Mouse (Mus musculus): ENCODE results near the gene Cstad. TPM values are rescaled to one million over a fixed set of nuclear protein-coding genes. Genes with fewer than 3 reads are reported as not detected.

Gene Cstad
- 0.85 TPM in 1 of 2 replicates, not detected in the other for polyA plus RNA-seq (2012; rRNA removed; ENCODE audit: low replicate concordance)

GRCm38 (mm10) chr2:30594641-30595379 is at the start of gene Cstad:
Cstad (plus strand) TSS chr2:30595040.

Other genes with a start within 250 kb of the Cstad start
- gene Sh3glb2, start 235.7 kb upstream of the Cstad start, polyA plus RNA-seq (2012; rRNA removed; ENCODE audit: low replicate concordance), result 149 and 156 TPM in 2 replicates
- 45.6 and 46.8 TPM in 2 replicates for gene Miga2, start 230.8 kb upstream of the Cstad start, polyA plus RNA-seq (2012; rRNA removed; ENCODE audit: low replicate concordance)
- 157 and 199 TPM in 2 replicates for gene Dolpp1, start 202.8 kb upstream of the Cstad start, polyA plus RNA-seq (2012; rRNA removed; ENCODE audit: low replicate concordance)
- gene Crat, start 179.2 kb upstream of the Cstad start, polyA plus RNA-seq (2012; rRNA removed; ENCODE audit: low replicate concordance), result 263 and 268 TPM in 2 replicates
- gene Ptpa, start 179.0 kb upstream of the Cstad start, polyA plus RNA-seq (2012; rRNA removed; ENCODE audit: low replicate concordance), result 138 and 167 TPM in 2 replicates
- gene Ier5l, start 120.8 kb upstream of the Cstad start, polyA plus RNA-seq (2012; rRNA removed; ENCODE audit: low replicate concordance), result 8.5 and 16.1 TPM in 2 replicates
- 0.64 and 3.4 TPM in 2 replicates for gene 1700001O22Rik, start 208.6 kb downstream of the Cstad start, polyA plus RNA-seq (2012; rRNA removed; ENCODE audit: low replicate concordance)
- gene Ntmt1, start 212.8 kb downstream of the Cstad start, polyA plus RNA-seq (2012; rRNA removed; ENCODE audit: low replicate concordance), result 21.2 and 24.8 TPM in 2 replicates
- gene Asb6, start 235.3 kb downstream of the Cstad start, polyA plus RNA-seq (2012; rRNA removed; ENCODE audit: low replicate concordance), result 25.1 and 27.8 TPM in 2 replicates
- 3.2 and 4.0 TPM in 2 replicates for gene Prrx2, start 239.9 kb downstream of the Cstad start, polyA plus RNA-seq (2012; rRNA removed; ENCODE audit: low replicate concordance)

Measured in duodenum, adult 2 months (tissue).